Mouse (Mus musculus) cortical plate, adult 2 months (tissue): Measurements from ENCODE around the gene D7Ertd443e.

Source experiments
- CTCF ChIP-seq: fragments of 200-500 bp; IDR thresholded peaks from 2 replicates; pipeline ENCODE4 v1.5.1; 2011; ENCODE audit warnings: mild to moderate bottlenecking, control low read depth, low read length; ENCODE audit not compliant: insufficient read depth; ENCODE audit errors: extremely low read depth
- POLR2A ChIP-seq: fragments of 200-500 bp; IDR thresholded peaks from 2 replicates; pipeline ENCODE4 v1.6.1; 2011; ENCODE audit warnings: mild to moderate bottlenecking, low read length, control low read depth; ENCODE audit not compliant: insufficient read depth; ENCODE audit errors: extremely low read depth

- no peak for TF ChIP-seq CTCF
- TF ChIP-seq POLR2A, result no peak
Measured at GRCm38 (mm10) chr7:134431681-134432080, 46.2 kb upstream of the D7Ertd443e start.
